Mouse (Mus musculus): ENCODE measurements around the gene Bbs7.

DNA sequence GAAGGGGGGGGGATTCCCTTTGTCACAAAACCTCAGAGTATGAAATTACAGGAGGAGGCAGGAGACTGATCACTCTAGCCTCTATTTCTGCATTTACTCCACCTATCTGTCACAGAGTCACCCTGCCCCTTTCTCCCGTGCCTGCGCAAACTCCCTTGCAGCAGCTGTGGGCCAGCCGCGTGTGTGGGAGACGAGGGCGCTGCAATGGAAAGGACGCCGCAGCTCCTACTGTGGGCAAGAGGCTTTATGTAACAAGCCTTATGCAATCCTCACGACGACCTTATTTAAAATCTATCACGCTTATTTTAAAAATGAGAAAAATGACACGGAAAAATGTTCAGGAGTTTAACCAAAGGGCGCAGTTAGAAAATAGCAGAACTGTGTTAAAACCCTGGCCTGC, 29.5 kb upstream of the Bbs7 start:
- TF ChIP-seq POLR2A (IDR thresholded peaks at IDR 0.05; ENCODE audit: borderline replicate concordance, extremely low read depth, low read depth, low read length) (no peak), CTCF (IDR thresholded peaks at IDR 0.05; ENCODE audit: insufficient read depth, low read length) (no peak)

All from lung, adult 2 months (tissue).